ENCODE assay signal across 19 mouse cellular contexts in the genomic region with DNA sequence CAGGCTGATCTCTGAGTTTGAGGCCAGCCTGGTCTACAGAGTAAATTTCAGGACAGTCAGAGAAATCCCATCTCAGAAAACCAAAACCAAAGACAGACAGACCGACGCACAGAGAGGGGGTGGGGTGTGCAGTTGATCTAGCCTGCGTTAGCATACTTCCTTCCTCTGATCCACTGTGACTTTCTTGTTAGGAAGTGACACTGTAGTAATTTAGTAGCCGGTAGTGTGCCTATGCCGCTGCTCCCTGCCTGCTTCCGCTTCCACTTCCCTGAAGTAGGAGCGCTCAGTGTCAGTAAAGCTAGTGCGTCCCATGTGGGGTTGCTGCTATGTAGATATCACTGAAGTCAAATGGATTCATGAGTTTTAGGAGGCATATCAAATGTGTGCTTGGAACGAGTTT. TPM values are rescaled to one million over a fixed set of nuclear protein-coding genes. Genes with fewer than 3 reads are reported as not detected.
A peak's percentile ranks its signal among the peaks of the same experiment; 100 is the strongest.
DNase-seq lines count a peak whose midpoint lies in the region; ATAC-seq and TF ChIP-seq lines count a peak whose summit lies in the region.
"Had no signal": no experiment of that assay in that cellular context is flagged by ENCODE, and none has a peak within 500 bp of the region (broad histone marks: within the 10 kb centered on the region; RNA-seq: fewer than 3 reads in every experiment).

No protein-coding gene starts in this region.

- H3K9me3 ChIP-seq in heart, postnatal 0 days (replicated peaks; ENCODE audit: control insufficient read depth, low read length) = 0 out of 2 replicates have a peak, but pooled peaks cover 4% of the 10 kb centered on the region
- no peaks in the 10 kb centered on the region for H3K9me3 ChIP-seq in hindbrain, postnatal 0 days (ENCODE audit: low read length)
- H3K9me3 ChIP-seq: forebrain, embryonic 15.5 days; limb, embryonic 12.5 days; lung, embryonic 15.5 days had no signal

- H3K4me3 ChIP-seq in heart, postnatal 0 days (ENCODE audit: low read depth, low read length) = no peak overlapping the region
- H3K4me3 ChIP-seq in hindbrain, postnatal 0 days (ENCODE audit: low read length) = no peak overlapping the region
- H3K4me3 ChIP-seq: forebrain, embryonic 15.5 days; limb, embryonic 12.5 days; lung, embryonic 15.5 days had no signal

- H3K4me2 ChIP-seq in heart, postnatal 0 days (ENCODE audit: low read depth, low read length) = peak overlapping the region; percentile 22; the same call in 1 of the 2 replicates
- no peak overlapping the region for H3K4me2 ChIP-seq in hindbrain, postnatal 0 days (ENCODE audit: low read depth, low read length)
- H3K4me2 ChIP-seq: forebrain, embryonic 15.5 days; limb, embryonic 12.5 days; lung, embryonic 15.5 days had no signal

- peak; percentile 3 for DNase-seq in gastrocnemius, adult 18-20 months (ENCODE audit: low spot score)
- no peak for DNase-seq in gastrocnemius, postnatal 36 days
- peak; percentile 30 for DNase-seq in kidney, adult 9 months
- DNase-seq in kidney, adult 11 months = no peak
- DNase-seq in heart, postnatal 0 days (ENCODE audit: low spot score) = no peak
- DNase-seq in hindbrain, postnatal 0 days (ENCODE audit: low spot score) = no peak
- DNase-seq: cerebellum, adult 8-10 months; embryo, embryonic 11 days; gastrocnemius, postnatal 10 days; layer of hippocampus, postnatal 36 days; midbrain, embryonic 14.5 days; right cerebral cortex, postnatal 4 days; thymus, postnatal 14 days had no signal

- intact Hi-C loops in gastrocnemius, postnatal 36 days (cut with DNase I) = no loop called here

- WGBS in heart, postnatal 0 days = 74% methylated on average over 9 of the region's 9 CpGs
- 86% methylated on average over 9 of the region's 9 CpGs for WGBS in hindbrain, postnatal 0 days

- no peak overlapping the region for H3K9ac ChIP-seq in heart, postnatal 0 days (replicated peaks; ENCODE audit: low read depth, low read length)
- H3K9ac ChIP-seq in hindbrain, postnatal 0 days (replicated peaks; ENCODE audit: low read length) = no peak overlapping the region
- H3K9ac ChIP-seq: forebrain, embryonic 15.5 days; limb, embryonic 12.5 days; lung, embryonic 15.5 days had no signal

- TF ChIP-seq EP300 in heart, postnatal 0 days (IDR thresholded peaks at IDR 0.05; ENCODE audit: low read depth) = no peak

- ATAC-seq in heart, postnatal 0 days (ENCODE audit: insufficient read depth, low read depth) = no peak
- peak; percentile 75 for ATAC-seq in megakaryocyte, adult 5-6 weeks (ENCODE audit: poor library complexity, severe bottlenecking)
- no peak for ATAC-seq in hindbrain, postnatal 0 days
- ATAC-seq in erythroid progenitor cell, adult 5-6 weeks (replicated peaks; ENCODE audit: low FRiP score, poor library complexity, severe bottlenecking) = no peak
- ATAC-seq: forebrain, embryonic 15.5 days; Patski had no signal

- H3K27ac ChIP-seq in heart, postnatal 0 days (ENCODE audit: low read depth) = 0 out of 2 replicates have a peak overlapping the region, but pooled peaks have one; percentile 0
- H3K27ac ChIP-seq in hindbrain, postnatal 0 days = no peak overlapping the region
- H3K27ac ChIP-seq: forebrain, embryonic 15.5 days; limb, embryonic 12.5 days; lung, embryonic 15.5 days had no signal

- H3K4me1 ChIP-seq in heart, postnatal 0 days (ENCODE audit: control insufficient read depth, insufficient read depth) = 0 out of 2 replicates have a peak, but pooled peaks cover 9% of the 10 kb centered on the region
- no peaks in the 10 kb centered on the region for H3K4me1 ChIP-seq in hindbrain, postnatal 0 days (ENCODE audit: insufficient read depth, low read length)
- H3K4me1 ChIP-seq: forebrain, embryonic 15.5 days; limb, embryonic 12.5 days; lung, embryonic 15.5 days had no signal

- H3K27me3 ChIP-seq in heart, postnatal 0 days (ENCODE audit: control insufficient read depth, insufficient read depth, low read length) = no peaks in the 10 kb centered on the region
- H3K27me3 ChIP-seq in hindbrain, postnatal 0 days (ENCODE audit: insufficient read depth, low read length) = no peaks in the 10 kb centered on the region
- H3K27me3 ChIP-seq: forebrain, embryonic 15.5 days; limb, embryonic 12.5 days; lung, embryonic 15.5 days; Patski had no signal

- TF ChIP-seq CTCF in heart, postnatal 0 days (IDR thresholded peaks at IDR 0.05; ENCODE audit: low read depth) = no peak
- TF ChIP-seq CTCF in hindbrain, postnatal 0 days (IDR thresholded peaks at IDR 0.05; ENCODE audit: low read depth) = no peak

- H3K36me3 ChIP-seq in heart, postnatal 0 days (replicated peaks; ENCODE audit: control insufficient read depth, insufficient read depth, low read length) = peaks cover 17% of the 10 kb centered on the region; the same call in 1 of the 2 replicates
- no peaks in the 10 kb centered on the region for H3K36me3 ChIP-seq in hindbrain, postnatal 0 days (ENCODE audit: insufficient read depth, low read length)

RNA-seq across cellular contexts. Expression of gene Tmem260, which starts 13.0 kb away (rescaled TPM):
- total RNA-seq in gastrocnemius, adult 18-20 months (2021) = 1 to 10 TPM; 3.3 to 4.1 TPM
- total RNA-seq in gastrocnemius, postnatal 36 days (2021) = 1 to 10 TPM; 3.9 to 4.0 TPM
- total RNA-seq in heart, postnatal 0 days (2014; rRNA removed; ENCODE audit: low replicate concordance) = 8.6 and 8.7 TPM in 2 replicates
- polyA plus RNA-seq in heart, postnatal 0 days (2015; fragmentation: Nextera tagmentation; extraction: Ambion mirVana) = 6.0 TPM in 2 replicates
- total RNA-seq in megakaryocyte, adult 5-6 weeks (2015) = 18.6 and 20.6 TPM in 2 replicates
- 15.6 and 16.7 TPM in 2 replicates for total RNA-seq in megakaryocyte, adult 5-6 weeks (2017)
- total RNA-seq in hindbrain, postnatal 0 days (2014; rRNA removed) = 13.1 and 16.6 TPM in 2 replicates
- polyA plus RNA-seq in hindbrain, postnatal 0 days (2015; fragmentation: Nextera tagmentation; extraction: Ambion mirVana) = 11.0 and 11.4 TPM in 2 replicates
- 16.2 and 18.9 TPM in 2 replicates for total RNA-seq in erythroid progenitor cell, adult 5-6 weeks (2015; ENCODE audit: low replicate concordance)
- 22.3 and 23.5 TPM in 2 replicates for total RNA-seq in erythroid progenitor cell, adult 5-6 weeks (2017; ENCODE audit: low replicate concordance)

Comparison
In these comparisons a context has a peak if more than half of its experiments do, and no peak if none do; other contexts are left out.
1. DNase-seq: peak in gastrocnemius, adult 18-20 months (single experiment) and kidney, adult 9 months (single experiment); none in gastrocnemius, postnatal 36 days (0 of 2), kidney, adult 11 months (single experiment), heart, postnatal 0 days (single experiment) and hindbrain, postnatal 0 days (single experiment).